Mouse (Mus musculus) heart, adult 8-10 months (tissue): ENCODE measurements around the gene Ccnl1. TPM values are rescaled to one million over a fixed set of nuclear protein-coding genes. Genes with fewer than 3 reads are reported as not detected.
A peak's percentile ranks its signal among the peaks of the same experiment; 100 is the strongest.

Experiments
- DNase-seq: peaks from one replicate; pipeline ENCODE4 v3.0.0; 2022; ENCODE audit warnings: low spot score
- total RNA-seq, 4 experiments: library from RNA; stranded (reverse); gene quantifications; 2 replicates each; pipeline ENCODE4 v1.2.4; 2022

The Ccnl1 gene
- total RNA-seq, 4 experiments from 2014 or later = 14.9 to 20.4 (median 16.9) TPM

DNA sequence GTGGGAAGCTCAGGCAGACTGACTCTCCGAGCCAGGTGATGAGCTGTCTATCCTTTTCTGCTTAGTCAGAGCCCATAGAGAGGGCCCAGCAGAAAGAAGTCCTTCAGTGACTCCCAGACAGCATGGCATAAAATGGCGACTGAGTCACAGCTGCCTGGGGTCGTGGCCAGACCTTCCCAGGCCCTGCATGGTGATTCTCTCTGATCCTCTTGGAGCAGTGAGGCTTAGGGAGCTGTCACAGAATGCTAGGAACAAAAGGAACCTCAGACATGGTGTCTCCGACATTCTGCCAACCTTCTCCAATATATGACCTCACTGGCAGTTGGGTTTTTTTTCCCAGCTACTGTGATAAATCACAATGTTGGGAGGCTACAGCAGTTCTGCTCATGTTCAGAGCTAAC lies 30.9 kb downstream of the Ccnl1 start:
- no peak for DNase-seq

DNA sequence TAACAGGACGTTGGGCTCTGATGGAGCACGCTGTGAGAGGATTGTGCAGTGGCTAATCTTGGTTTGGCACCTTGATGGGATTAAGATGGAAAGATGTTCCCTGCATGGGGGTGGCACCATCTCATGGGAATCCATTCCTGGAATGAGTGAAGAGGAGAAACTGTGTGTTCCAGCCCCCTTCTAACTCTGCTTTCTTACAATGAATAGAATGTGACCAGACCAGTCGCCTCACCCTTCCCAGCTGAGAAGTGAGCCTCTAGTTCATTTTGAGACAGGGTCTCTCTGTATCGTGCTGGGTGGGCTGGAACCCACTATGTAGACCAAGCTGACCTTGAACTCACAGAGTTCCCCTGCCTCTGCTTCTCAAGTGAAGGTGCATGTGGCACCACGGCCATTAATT lies 31.6 kb downstream of the Ccnl1 start:
- no peak for DNase-seq

- DNase-seq = no peak
Observed at GRCm38 (mm10) chr3:65925058-65925740, 32.9 kb downstream of the Ccnl1 start.

DNA sequence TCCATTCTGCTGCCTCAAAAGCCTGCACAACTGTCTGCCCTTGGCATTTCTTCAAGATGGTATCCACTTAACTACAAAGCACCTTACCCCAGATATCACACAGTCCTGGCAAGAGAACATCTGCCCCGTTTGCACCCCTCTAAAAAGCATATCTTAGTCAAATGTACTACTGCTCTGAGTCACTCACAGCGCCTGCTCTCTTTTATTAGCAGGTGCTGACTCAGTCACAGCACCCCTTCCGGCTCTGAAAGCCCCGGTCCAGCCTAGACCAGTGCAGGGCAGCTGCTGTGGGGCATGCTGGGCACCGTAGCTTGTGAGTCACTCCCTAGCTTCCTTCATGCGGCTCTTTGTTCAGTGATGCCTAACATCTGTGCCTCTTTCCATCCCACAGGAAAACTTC lies 35.6 kb downstream of the Ccnl1 start:
- DNase-seq = no peak

GRCm38 (mm10) chr3:65921671-65922070 lies 36.4 kb downstream of the Ccnl1 start:
- no peak for DNase-seq

- DNase-seq = no peak
Observed at GRCm38 (mm10) chr3:65919016-65919415, 39.0 kb downstream of the Ccnl1 start.

- DNase-seq = no peak
Observed at GRCm38 (mm10) chr3:65912928-65913327, 45.1 kb downstream of the Ccnl1 start.

DNA sequence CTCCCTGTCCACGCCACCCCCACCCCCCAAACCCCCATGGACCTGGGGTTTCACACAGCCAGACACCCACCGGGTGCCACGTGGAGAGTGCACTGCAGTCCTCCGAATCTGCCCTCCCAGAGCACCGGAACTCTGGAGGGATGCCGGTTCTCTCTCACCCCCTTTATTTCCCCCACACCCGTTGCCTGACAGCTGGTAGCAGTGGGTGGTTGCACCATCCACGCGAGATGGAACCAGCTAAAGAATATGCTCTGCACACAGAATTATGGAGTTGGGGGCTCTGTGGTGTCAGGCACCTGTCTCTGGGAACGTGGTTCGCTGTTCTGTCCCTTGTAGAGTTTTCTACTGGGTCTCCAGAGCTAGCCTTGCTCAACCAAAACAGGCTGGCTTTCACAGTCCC lies 45.8 kb downstream of the Ccnl1 start:
- no peak for DNase-seq

- DNase-seq = no peak
Observed at GRCm38 (mm10) chr3:65911265-65911664, 46.8 kb downstream of the Ccnl1 start.

GRCm38 (mm10) chr3:65909454-65909853 lies 48.6 kb downstream of the Ccnl1 start:
- DNase-seq = no peak

DNA sequence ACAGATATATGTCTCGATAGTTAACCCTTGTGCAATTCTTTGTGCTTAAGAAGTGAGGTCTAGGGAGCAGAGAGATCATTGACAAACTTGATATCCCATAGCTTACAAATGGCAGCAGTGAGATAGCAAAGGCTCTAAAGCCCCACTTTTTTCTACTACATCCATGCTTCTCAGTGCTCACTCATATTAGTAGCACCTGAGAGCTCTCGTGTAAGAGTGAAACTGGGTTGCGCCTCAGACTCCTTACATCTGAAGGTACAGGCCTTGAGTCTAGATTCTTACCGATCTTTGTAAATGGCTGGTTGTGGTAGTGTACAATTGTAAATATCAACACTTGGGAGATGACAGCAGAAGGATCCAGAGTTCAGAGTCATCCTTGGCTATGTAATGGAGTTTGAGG lies 50.5 kb downstream of the Ccnl1 start:
- DNase-seq = no peak

GRCm38 (mm10) chr3:65905281-65906169 lies 52.5 kb downstream of the Ccnl1 start:
- DNase-seq = peak; percentile 56

DNA sequence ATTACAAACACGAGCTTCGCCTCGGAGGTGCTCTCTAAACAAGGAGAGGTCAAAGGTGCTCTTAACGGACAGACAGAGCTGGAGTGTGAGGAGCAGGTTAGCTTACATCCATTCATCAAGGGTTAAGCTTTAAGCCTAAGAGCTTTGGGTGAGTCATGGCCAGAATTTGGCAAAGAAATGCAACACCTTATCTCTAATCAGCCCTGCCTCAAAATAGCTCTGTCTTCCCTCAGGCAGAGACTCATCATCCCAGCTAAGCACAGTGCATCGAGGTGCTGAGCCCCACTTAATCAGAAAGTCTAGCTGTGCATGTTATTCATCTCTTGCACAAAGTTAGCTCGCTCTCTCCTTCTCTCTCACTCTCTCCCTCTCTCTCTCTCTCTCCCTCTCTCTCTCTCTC lies 53.3 kb downstream of the Ccnl1 start:
- peak; percentile 47 for DNase-seq

DNA sequence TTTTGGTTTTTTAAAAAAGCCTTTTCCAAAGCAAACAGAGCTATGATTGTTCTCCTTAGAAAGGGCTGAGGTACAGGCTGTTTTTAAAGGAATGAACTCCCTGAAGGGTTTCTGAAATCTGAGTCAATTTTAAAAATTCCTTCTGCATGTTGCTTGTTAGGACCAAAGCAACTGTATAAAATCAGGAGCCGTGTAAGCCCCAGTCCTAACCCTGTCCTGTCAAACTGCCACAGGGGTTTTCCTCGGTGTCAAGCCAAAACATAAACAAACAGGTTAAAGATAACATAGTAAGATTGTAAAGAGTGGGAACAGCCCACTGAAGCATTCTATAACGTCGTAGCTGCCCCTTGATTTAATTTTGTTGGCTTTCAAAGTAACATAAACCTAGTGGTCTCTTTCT lies 53.9 kb downstream of the Ccnl1 start:
- no peak for DNase-seq

- no peak for DNase-seq
Observed at GRCm38 (mm10) chr3:65898598-65899278, 59.3 kb downstream of the Ccnl1 start.

- DNase-seq = no peak
Observed at GRCm38 (mm10) chr3:65897233-65897993, 60.6 kb downstream of the Ccnl1 start.
